Mouse (Mus musculus) kidney, postnatal 0 days (tissue): Measurements from ENCODE around the gene Lyst. TPM values are rescaled to one million over a fixed set of nuclear protein-coding genes. Genes with fewer than 3 reads are reported as not detected.
A peak's percentile ranks its signal among the peaks of the same experiment; 100 is the strongest.

Experiments
- ATAC-seq: fragments of 200-750 bp; cut with Nextera tagmentation; replicated peaks from 2 replicates; pipeline ENCODE4 v1.8.0; 2017; ENCODE audit warnings: low read depth, moderate number of reproducible peaks, moderate TSS enrichment, moderate library complexity; ENCODE audit not compliant: low FRiP score
- DNase-seq: peaks from one replicate; pipeline ENCODE4 v3.0.0-alpha.2; 2016; ENCODE audit warnings: low spot score
- H3K27ac ChIP-seq: fragments of 300-500 bp; sonication (generic); 2 replicates; pipeline ENCODE4 v1.5.1; 2014; ENCODE audit warnings: mild to moderate bottlenecking
- H3K27me3 ChIP-seq: fragments of 300-500 bp; sonication (generic); 2 replicates; pipeline ENCODE4 v1.6.1; 2014; ENCODE audit warnings: low read length, mixed read lengths; ENCODE audit not compliant: insufficient read depth
- H3K36me3 ChIP-seq: fragments of 300-500 bp; sonication (generic); 2 replicates; pipeline ENCODE4 v1.6.1; 2014; ENCODE audit warnings: low read length, mixed read lengths; ENCODE audit not compliant: insufficient read depth
- H3K4me1 ChIP-seq: fragments of 300-500 bp; sonication (generic); replicated peaks from 2 replicates; pipeline ENCODE4 v1.6.1; 2014; ENCODE audit warnings: antibody characterized with exemption, low read length, mixed read lengths; ENCODE audit not compliant: insufficient read depth
- H3K4me2 ChIP-seq: fragments of 300-500 bp; sonication (generic); 2 replicates; pipeline ENCODE4 v1.6.1; 2014; ENCODE audit warnings: mild to moderate bottlenecking, low read length, moderate library complexity, mixed read lengths
- H3K4me3 ChIP-seq: fragments of 300-500 bp; sonication (generic); replicated peaks from 2 replicates; pipeline ENCODE4 v1.5.1; 2014; ENCODE audit warnings: low read depth, low read length
- H3K9ac ChIP-seq: fragments of 300-500 bp; sonication (generic); 2 replicates; pipeline ENCODE4 v1.6.1; 2014; ENCODE audit warnings: low read depth, low read length
- H3K9me3 ChIP-seq: fragments of 300-500 bp; sonication (generic); replicated peaks from 2 replicates; pipeline ENCODE4 v1.6.1; 2016; ENCODE audit warnings: low read length, inconsistent platforms, mixed read lengths
- CTCF ChIP-seq: IDR thresholded peaks from 2 replicates; pipeline ENCODE4 v1.5.1; 2016; ENCODE audit warnings: antibody characterized with exemption, low read depth, mild to moderate bottlenecking, moderate library complexity
- WGBS: fragments of 180-500 bp; shearing (Covaris S2); extraction: QIAGEN DNeasy Blood & Tissue Kit; methylation state at CpG from one replicate; pipeline ENCODE4 v1.1.7; 2014; 5-methylcytosine and 5-hydroxymethylcytosine counted together
- polyA plus RNA-seq: library from polyadenylated mRNA; unstranded; fragments of >200 nt; fragmentation: Nextera tagmentation; extraction: Ambion mirVana; gene quantifications from 2 replicates; pipeline ENCODE4 v1.2.1, GENCODE M21; 2015

The Lyst gene
- polyA plus RNA-seq, 1 experiment from 2014 or later, result 3.8 TPM

GRCm38 (mm10) chr13:13572060-13572835, 17.9 kb upstream of the Lyst start:
- TF ChIP-seq CTCF, result no peak
- Histone ChIP-seq H3K27me3 (no peaks in the 10 kb centered on the region), H3K9me3 (no peaks in the 10 kb centered on the region), H3K9ac (no peak overlapping the region), H3K27ac (no peak overlapping the region), H3K4me3 (no peak overlapping the region), H3K4me1 (0 out of 2 replicates have a peak, but pooled peaks cover 10% of the 10 kb centered on the region), H3K4me2 (no peak overlapping the region), H3K36me3 (no peaks in the 10 kb centered on the region)
- ATAC-seq (no peak), DNase-seq (no peak)
- 77% methylated on average over 10 of the region's 10 CpGs for WGBS

GRCm38 (mm10) chr13:13572941-13573340, 17.3 kb upstream of the Lyst start:
- no peaks in the 10 kb centered on the region for H3K9me3 ChIP-seq
- no peak overlapping the region for H3K27ac ChIP-seq
- WGBS, result 91% methylated on average over 2 of the region's 2 CpGs
- H3K4me2 ChIP-seq, result no peak overlapping the region
- H3K4me1 ChIP-seq, result 0 out of 2 replicates have a peak, but pooled peaks cover 10% of the 10 kb centered on the region
- H3K36me3 ChIP-seq, result no peaks in the 10 kb centered on the region
- DNase-seq (no peak), ATAC-seq (no peak)
- no peak overlapping the region for H3K9ac ChIP-seq
- TF ChIP-seq CTCF, result no peak
- H3K4me3 ChIP-seq, result no peak overlapping the region
- H3K27me3 ChIP-seq, result no peaks in the 10 kb centered on the region

GRCm38 (mm10) chr13:13573572-13574257, 16.5 kb upstream of the Lyst start:
- DNase-seq (peak; percentile 43), ATAC-seq (no peak)
- no peak for TF ChIP-seq CTCF

GRCm38 (mm10) chr13:13574258-13574870, 15.8 kb upstream of the Lyst start:
- Histone ChIP-seq H3K4me1 (0 out of 2 replicates have a peak, but pooled peaks cover 10% of the 10 kb centered on the region), H3K9me3 (no peaks in the 10 kb centered on the region), H3K4me2 (no peak overlapping the region), H3K27me3 (no peaks in the 10 kb centered on the region), H3K27ac (no peak overlapping the region), H3K4me3 (no peak overlapping the region), H3K9ac (no peak overlapping the region), H3K36me3 (no peaks in the 10 kb centered on the region)
- DNase-seq (no peak), ATAC-seq (no peak)
- WGBS, result 90% methylated on average over 8 of the region's 8 CpGs
- TF ChIP-seq CTCF, result no peak

More at GRCm38 (mm10) chr13:13573572-13574257, 16.5 kb upstream of the Lyst start:
- no peaks in the 10 kb centered on the region for H3K27me3 ChIP-seq
- H3K27ac ChIP-seq, result no peak overlapping the region
- no peak overlapping the region for H3K4me2 ChIP-seq
- H3K36me3 ChIP-seq, result no peaks in the 10 kb centered on the region
- no peak overlapping the region for H3K4me3 ChIP-seq
- 0 out of 2 replicates have a peak, but pooled peaks cover 10% of the 10 kb centered on the region for H3K4me1 ChIP-seq
- 67% methylated on average over 5 of the region's 5 CpGs for WGBS
- no peak overlapping the region for H3K9ac ChIP-seq
- H3K9me3 ChIP-seq, result no peaks in the 10 kb centered on the region

GRCm38 (mm10) chr13:13575106-13575505, 15.1 kb upstream of the Lyst start:
- TF ChIP-seq CTCF, result no peak
- H3K9me3 ChIP-seq, result no peaks in the 10 kb centered on the region

More at GRCm38 (mm10) chr13:13575106-13575505, 15.1 kb upstream of the Lyst start:
- DNase-seq (no peak), ATAC-seq (no peak)
- H3K4me2 ChIP-seq, result no peak overlapping the region
- H3K27ac ChIP-seq, result no peak overlapping the region
- no peaks in the 10 kb centered on the region for H3K36me3 ChIP-seq
- no peaks in the 10 kb centered on the region for H3K27me3 ChIP-seq
- 0 out of 2 replicates have a peak, but pooled peaks cover 10% of the 10 kb centered on the region for H3K4me1 ChIP-seq
- H3K4me3 ChIP-seq, result no peak overlapping the region
- WGBS, result 70% methylated on average over 8 of the region's 8 CpGs
- H3K9ac ChIP-seq, result no peak overlapping the region
